Mouse (Mus musculus) liver, embryonic 14.5 days (tissue): ENCODE results near the gene Strn3. TPM values are rescaled to one million over a fixed set of nuclear protein-coding genes. Genes with fewer than 3 reads are reported as not detected.

ENCODE experiments used
- ATAC-seq: fragments of 200-750 bp; cut with Nextera tagmentation; 2 replicates; pipeline ENCODE4 v1.8.0; 2017; ENCODE audit warnings: moderate number of reproducible peaks, mild to moderate bottlenecking, moderate library complexity; ENCODE audit not compliant: insufficient read depth
- DNase-seq, 3 experiments: peaks; one replicate each; pipeline ENCODE4 v3.0.0-alpha.2; 2012 to 2013; ENCODE audit warnings: low read depth in 3 of 3, low spot score in 3 of 3
- H3K27ac ChIP-seq: fragments of 300-500 bp; sonication (generic); 2 replicates; pipeline ENCODE4 v1.5.1; 2014; ENCODE audit warnings: moderate library complexity, mild to moderate bottlenecking, control low read depth, inconsistent platforms
- H3K27me3 ChIP-seq: fragments of 300-500 bp; sonication (generic); 2 replicates; pipeline ENCODE4 v1.6.1; 2014; ENCODE audit warnings: mild to moderate bottlenecking, low read length, moderate library complexity; ENCODE audit not compliant: control insufficient read depth, insufficient read depth
- H3K36me3 ChIP-seq: fragments of 300-500 bp; sonication (generic); replicated peaks from 2 replicates; pipeline ENCODE4 v1.6.1; 2014; ENCODE audit warnings: low read depth; ENCODE audit not compliant: control insufficient read depth, insufficient read depth
- H3K4me1 ChIP-seq, 2 experiments: fragments of 200-500 bp in 1 of 2; fragments of 300-500 bp in 1 of 2; sonication (generic) in 1 of 2; replicated peaks; 2 replicates each; pipeline ENCODE4 v1.6.1; 2012 to 2014; ENCODE audit warnings: antibody characterized with exemption in 1 of 2, inconsistent platforms in 1 of 2, low read length in 1 of 2; ENCODE audit not compliant: control insufficient read depth in 2 of 2, insufficient read depth in 2 of 2
- H3K4me2 ChIP-seq: fragments of 300-500 bp; sonication (generic); 2 replicates; pipeline ENCODE4 v1.6.1; 2014; ENCODE audit warnings: low read depth, mild to moderate bottlenecking, control low read depth, moderate library complexity
- H3K4me3 ChIP-seq, 2 experiments: fragments of 200-500 bp in 1 of 2; fragments of 300-500 bp in 1 of 2; sonication (generic) in 1 of 2; 2 replicates each; pipeline ENCODE4 v1.5.1; 2012 to 2014; ENCODE audit warnings: low read depth in 2 of 2, low read length in 2 of 2, mild to moderate bottlenecking in 2 of 2, control low read depth in 1 of 2, inconsistent platforms in 1 of 2, moderate library complexity in 1 of 2; ENCODE audit not compliant: insufficient read depth in 1 of 2
- H3K9ac ChIP-seq: fragments of 300-500 bp; sonication (generic); replicated peaks from 2 replicates; pipeline ENCODE4 v1.6.1; 2014; ENCODE audit warnings: mild to moderate bottlenecking, control low read depth, moderate library complexity
- H3K9me3 ChIP-seq: fragments of 300-500 bp; sonication (generic); 2 replicates; pipeline ENCODE4 v1.6.1; 2016; ENCODE audit warnings: low read length, mixed read lengths; ENCODE audit not compliant: control insufficient read depth
- CTCF ChIP-seq: IDR thresholded peaks from 2 replicates; pipeline ENCODE4 v1.5.1; 2016; ENCODE audit warnings: antibody characterized with exemption, low read depth, control low read depth
- EP300 ChIP-seq: IDR thresholded peaks from 2 replicates; pipeline ENCODE4 v1.6.1; 2016; ENCODE audit warnings: antibody characterized with exemption, low read depth
- WGBS: fragments of 180-500 bp; shearing (Covaris S2); extraction: QIAGEN DNeasy Blood & Tissue Kit; methylation state at CpG from one replicate; pipeline ENCODE4 v1.1.7; 2014; ENCODE audit not compliant: insufficient replicate concordance; 5-methylcytosine and 5-hydroxymethylcytosine counted together
- polyA plus RNA-seq, 2 experiments: library from polyadenylated mRNA; depleted of rRNA in 1 of 2; stranded (reverse) in 1 of 2; unstranded in 1 of 2; fragments of >200 nt; fragmentation: Nextera tagmentation in 1 of 2; extraction: Ambion mirVana in 1 of 2; gene quantifications; 2 replicates each; pipeline versions ENCODE4 v1.2.1 to v1.2.3; 2012 to 2014

Strn3 gene
- polyA plus RNA-seq, 2 experiments = 14.2 to 14.9 TPM

GRCm38 (mm10) chr12:51729827-51730226 is 38.1 kb upstream of the Strn3 start:
- WGBS = 86% methylated on average over 9 of the region's 9 CpGs
- Histone ChIP-seq H3K9ac (no peak overlapping the region), H3K4me3 (no peak overlapping the region), H3K4me1 (no peaks in the 10 kb centered on the region), H3K36me3 (no peaks in the 10 kb centered on the region), H3K27ac (no peak overlapping the region), H3K4me2 (no peak overlapping the region), H3K27me3 (no peaks in the 10 kb centered on the region), H3K9me3 (no peaks in the 10 kb centered on the region)
- DNase-seq = no peak
- TF ChIP-seq CTCF (no peak), EP300 (no peak)
- ATAC-seq = no peak

DNA sequence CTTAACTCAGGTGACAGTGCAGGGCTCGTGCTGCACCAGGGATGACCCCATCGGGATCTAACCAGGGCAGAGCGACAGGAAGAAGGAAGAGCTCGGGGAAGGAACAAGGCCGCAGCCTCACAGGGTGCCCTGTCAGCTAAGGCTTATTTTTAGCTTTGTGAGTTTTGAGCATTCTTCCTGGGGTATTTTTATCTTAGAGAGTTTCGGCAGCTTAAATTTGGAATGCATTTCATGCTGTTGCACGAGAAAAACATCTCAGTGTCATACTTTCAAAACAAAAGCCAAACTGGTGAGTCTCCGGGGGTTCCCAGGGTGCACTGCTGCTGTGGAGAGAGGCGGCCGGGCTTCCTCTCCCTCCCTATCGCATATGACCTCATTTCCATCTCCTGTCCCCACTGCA is 37.4 kb upstream of the Strn3 start:
- Histone ChIP-seq H3K36me3 (no peaks in the 10 kb centered on the region), H3K4me3 (no peak overlapping the region), H3K9me3 (no peaks in the 10 kb centered on the region), H3K4me1 (no peaks in the 10 kb centered on the region), H3K27ac (no peak overlapping the region), H3K27me3 (no peaks in the 10 kb centered on the region), H3K9ac (no peak overlapping the region), H3K4me2 (no peak overlapping the region)
- no peak for ATAC-seq
- no peak for DNase-seq
- 45% methylated on average over 11 of the region's 11 CpGs for WGBS
- no peak for TF ChIP-seq CTCF
- TF ChIP-seq EP300 = no peak

DNA sequence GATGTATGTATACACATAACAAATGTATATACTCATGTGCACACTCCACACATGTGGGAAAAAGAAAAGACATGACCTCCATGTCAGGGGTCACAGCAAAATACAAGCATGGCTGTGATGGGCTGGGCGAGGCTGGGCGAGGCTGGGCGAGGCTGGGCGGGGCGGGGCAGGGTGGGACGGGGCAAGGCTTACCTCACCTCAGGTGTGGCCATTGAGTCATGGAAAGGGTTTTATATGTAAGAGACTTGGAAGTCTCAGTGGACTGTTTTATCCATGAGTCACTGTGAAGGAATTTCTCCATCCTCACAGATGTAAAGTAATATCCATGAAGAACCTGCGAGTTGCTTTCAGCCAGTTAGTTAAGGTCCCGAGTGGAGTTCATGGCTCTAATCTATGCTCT is 30.1 kb upstream of the Strn3 start:
- ATAC-seq (no peak), DNase-seq (no peak)
- no peak overlapping the region for H3K4me3 ChIP-seq
- peaks cover 5 to 7% of the 10 kb centered on the region in 2 experiments for H3K4me1 ChIP-seq
- TF ChIP-seq CTCF (no peak), EP300 (no peak)
- no peaks in the 10 kb centered on the region for H3K27me3 ChIP-seq
- no peak overlapping the region for H3K9ac ChIP-seq
- no peak overlapping the region for H3K4me2 ChIP-seq
- no peak overlapping the region for H3K27ac ChIP-seq
- WGBS = 70% methylated on average over 8 of the region's 8 CpGs
- no peaks in the 10 kb centered on the region for H3K9me3 ChIP-seq
- no peaks in the 10 kb centered on the region for H3K36me3 ChIP-seq

DNA sequence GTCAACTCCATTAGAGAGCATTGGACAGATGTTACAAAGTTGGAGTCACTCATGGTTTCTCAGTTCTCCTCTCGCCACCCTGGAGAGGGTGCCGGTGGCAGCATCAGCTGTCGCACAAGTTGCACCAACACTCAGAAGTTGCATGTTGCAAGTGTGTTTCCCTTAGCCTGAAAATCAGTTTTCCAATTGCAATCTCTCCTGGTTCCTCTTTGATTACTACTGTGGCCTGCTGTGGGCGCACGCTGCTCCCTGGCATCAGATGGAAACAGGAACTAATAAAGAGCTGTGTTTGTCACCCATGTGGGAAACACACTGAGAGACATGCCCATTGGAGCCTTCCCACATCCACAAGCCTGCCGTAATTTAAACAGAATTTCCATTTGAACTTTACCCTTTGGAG is 26.9 kb upstream of the Strn3 start:
- ATAC-seq = no peak
- H3K4me2 ChIP-seq = no peak overlapping the region
- H3K27ac ChIP-seq = no peak overlapping the region
- H3K36me3 ChIP-seq = no peaks in the 10 kb centered on the region
- WGBS = 71% methylated on average over 6 of the region's 6 CpGs
- no peak overlapping the region for H3K9ac ChIP-seq
- H3K4me1 ChIP-seq = peaks cover 5 to 7% of the 10 kb centered on the region in 2 experiments
- DNase-seq = no peak
- no peaks in the 10 kb centered on the region for H3K27me3 ChIP-seq
- H3K4me3 ChIP-seq = no peak overlapping the region
- TF ChIP-seq EP300 (no peak), CTCF (no peak)
- H3K9me3 ChIP-seq = no peaks in the 10 kb centered on the region

- TF ChIP-seq EP300 (no peak), CTCF (no peak)
- DNase-seq = no peak
- Histone ChIP-seq H3K27me3 (no peaks in the 10 kb centered on the region), H3K27ac (no peak overlapping the region), H3K9ac (no peak overlapping the region), H3K9me3 (no peaks in the 10 kb centered on the region), H3K36me3 (no peaks in the 10 kb centered on the region), H3K4me3 (no peak overlapping the region), H3K4me2 (no peak overlapping the region), H3K4me1 (peaks cover 0 to 6% of the 10 kb centered on the region in 2 experiments; a peak in 3 of 4 replicates)
- 53% methylated on average over 1 of the region's 1 CpGs for WGBS
- no peak for ATAC-seq
These were observed 21.0 kb upstream of the Strn3 start for GRCm38 (mm10) chr12:51712685-51713084.
